Mouse (Mus musculus): ENCODE data around the gene Tctn3. TPM values are rescaled to one million over a fixed set of nuclear protein-coding genes. Genes with fewer than 3 reads are reported as not detected.

The Tctn3 gene
- total and polyA plus RNA-seq, 3 experiments = 6.5 to 7.7 (median 7.6) TPM

DNA sequence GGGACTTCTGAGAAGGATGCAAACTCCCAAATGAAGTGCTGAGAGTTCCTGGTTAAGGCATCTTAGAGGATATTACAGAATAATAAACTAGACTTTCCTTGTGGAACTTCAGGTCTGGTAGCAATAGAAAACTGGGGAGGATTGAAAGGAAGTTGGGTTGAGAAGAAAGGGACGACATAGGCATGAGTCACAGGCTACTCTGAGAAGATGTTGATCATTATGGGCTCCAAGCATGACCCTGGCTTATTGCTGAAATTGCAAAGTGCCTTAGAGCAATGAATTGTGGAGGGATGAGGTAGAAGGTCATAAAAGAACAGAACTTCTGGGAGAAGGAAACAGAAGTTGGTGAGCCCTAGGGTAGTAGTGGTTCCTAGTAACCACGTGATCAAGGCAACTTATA, 28.8 kb upstream of the Tctn3 start:
- intact Hi-C loops (cut with DNase I) = no loop called here
- Histone ChIP-seq H3K4me3 (no peak overlapping the region), H3K27ac (no peak overlapping the region), H3K36me3 (ENCODE audit: control insufficient read depth, insufficient read depth, low read length) (peaks cover 4% of the 10 kb centered on the region; the same call in 1 of the 2 replicates), H3K4me1 (ENCODE audit: control insufficient read depth, insufficient read depth, low read length) (peaks cover 2% of the 10 kb centered on the region), H3K27me3 (ENCODE audit: control insufficient read depth, insufficient read depth, low read length) (no peaks in the 10 kb centered on the region), H3K79me2 (replicated peaks; ENCODE audit: control insufficient read depth, insufficient read depth, low read length) (no peaks in the 10 kb centered on the region), H3K9ac (ENCODE audit: low read depth, low read length) (no peak overlapping the region)
- WGBS = 63% methylated on average over 2 of the region's 2 CpGs
- DNase-seq = no peak
- no peak for TF ChIP-seq EP300 (IDR thresholded peaks at IDR 0.05; ENCODE audit: insufficient read depth, low read depth, low read length)
- no peak for TF ChIP-seq POLR2A (IDR thresholded peaks at IDR 0.05; ENCODE audit: insufficient read depth, low read depth, low read length)
- TF ChIP-seq CTCF (IDR thresholded peaks at IDR 0.05) = no peak

- intact Hi-C loops (cut with DNase I) = no loop called here
- DNase-seq = no peak
- Histone ChIP-seq H3K27ac (no peak overlapping the region), H3K4me1 (ENCODE audit: control insufficient read depth, insufficient read depth, low read length) (peaks cover 2% of the 10 kb centered on the region), H3K9ac (ENCODE audit: low read depth, low read length) (no peak overlapping the region), H3K4me3 (no peak overlapping the region), H3K36me3 (ENCODE audit: control insufficient read depth, insufficient read depth, low read length) (peaks cover 4% of the 10 kb centered on the region; the same call in 1 of the 2 replicates), H3K27me3 (ENCODE audit: control insufficient read depth, insufficient read depth, low read length) (no peaks in the 10 kb centered on the region), H3K79me2 (replicated peaks; ENCODE audit: control insufficient read depth, insufficient read depth, low read length) (no peaks in the 10 kb centered on the region)
- 74% methylated on average over 11 of the region's 11 CpGs for WGBS
- TF ChIP-seq POLR2A (IDR thresholded peaks at IDR 0.05; ENCODE audit: insufficient read depth, low read depth, low read length) = no peak
- no peak for TF ChIP-seq CTCF (IDR thresholded peaks at IDR 0.05)
- no peak for TF ChIP-seq EP300 (IDR thresholded peaks at IDR 0.05; ENCODE audit: insufficient read depth, low read depth, low read length)
These were observed 27.8 kb upstream of the Tctn3 start for GRCm38 (mm10) chr19:40639729-40640304.

DNA sequence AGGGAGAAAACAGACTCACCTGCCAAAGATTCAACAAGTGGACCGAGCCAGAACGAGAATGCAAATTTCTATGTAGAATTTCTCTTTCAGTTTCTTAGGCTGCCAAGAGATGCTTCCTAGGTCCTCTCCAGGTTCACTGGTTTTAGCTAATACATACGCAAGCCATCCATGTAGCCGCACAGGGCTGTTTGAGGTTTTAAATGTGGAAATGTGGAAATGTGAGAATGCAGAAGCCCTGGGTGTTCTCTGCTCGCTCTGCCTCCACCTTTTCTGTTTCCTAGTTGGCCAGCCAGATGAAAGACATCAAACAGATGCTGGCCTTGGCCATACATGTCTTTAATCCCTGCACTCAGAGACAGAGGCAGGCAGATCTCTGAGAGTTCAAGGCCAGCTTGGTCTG, 26.5 kb upstream of the Tctn3 start:
- Histone ChIP-seq H3K36me3 (ENCODE audit: control insufficient read depth, insufficient read depth, low read length) (peaks cover under 1% of the 10 kb centered on the region; the same call in 1 of the 2 replicates), H3K79me2 (replicated peaks; ENCODE audit: control insufficient read depth, insufficient read depth, low read length) (no peaks in the 10 kb centered on the region), H3K4me1 (ENCODE audit: control insufficient read depth, insufficient read depth, low read length) (no peaks in the 10 kb centered on the region; the same call in 1 of the 2 replicates), H3K27ac (peak overlapping the region; percentile 78; the same call in 1 of the 2 replicates), H3K4me3 (no peak overlapping the region), H3K9ac (ENCODE audit: low read depth, low read length) (no peak overlapping the region), H3K27me3 (ENCODE audit: control insufficient read depth, insufficient read depth, low read length) (no peaks in the 10 kb centered on the region)
- intact Hi-C loops (cut with DNase I) = no loop called here
- DNase-seq = no peak
- WGBS = 83% methylated on average over 5 of the region's 5 CpGs
- TF ChIP-seq POLR2A (IDR thresholded peaks at IDR 0.05; ENCODE audit: insufficient read depth, low read depth, low read length) (no peak), EP300 (IDR thresholded peaks at IDR 0.05; ENCODE audit: insufficient read depth, low read depth, low read length) (no peak), CTCF (IDR thresholded peaks at IDR 0.05) (no peak)

- Histone ChIP-seq H3K27me3 (ENCODE audit: control insufficient read depth, insufficient read depth, low read length) (no peaks in the 10 kb centered on the region), H3K9ac (ENCODE audit: low read depth, low read length) (no peak overlapping the region), H3K79me2 (replicated peaks; ENCODE audit: control insufficient read depth, insufficient read depth, low read length) (no peaks in the 10 kb centered on the region), H3K4me3 (no peak overlapping the region), H3K27ac (peak overlapping the region; percentile 78), H3K36me3 (ENCODE audit: control insufficient read depth, insufficient read depth, low read length) (no peaks in the 10 kb centered on the region), H3K4me1 (ENCODE audit: control insufficient read depth, insufficient read depth, low read length) (no peaks in the 10 kb centered on the region; the same call in 1 of the 2 replicates)
- intact Hi-C loops (cut with DNase I) = no loop called here
- peak in 1 of 2 experiments; percentile 52 for DNase-seq
- WGBS = 55% methylated on average over 7 of the region's 7 CpGs
- no peak for TF ChIP-seq POLR2A (IDR thresholded peaks at IDR 0.05; ENCODE audit: insufficient read depth, low read depth, low read length)
- TF ChIP-seq EP300 (IDR thresholded peaks at IDR 0.05; ENCODE audit: insufficient read depth, low read depth, low read length) = no peak
- TF ChIP-seq CTCF (IDR thresholded peaks at IDR 0.05) = no peak
These were observed 25.6 kb upstream of the Tctn3 start for GRCm38 (mm10) chr19:40637601-40638000.

DNA sequence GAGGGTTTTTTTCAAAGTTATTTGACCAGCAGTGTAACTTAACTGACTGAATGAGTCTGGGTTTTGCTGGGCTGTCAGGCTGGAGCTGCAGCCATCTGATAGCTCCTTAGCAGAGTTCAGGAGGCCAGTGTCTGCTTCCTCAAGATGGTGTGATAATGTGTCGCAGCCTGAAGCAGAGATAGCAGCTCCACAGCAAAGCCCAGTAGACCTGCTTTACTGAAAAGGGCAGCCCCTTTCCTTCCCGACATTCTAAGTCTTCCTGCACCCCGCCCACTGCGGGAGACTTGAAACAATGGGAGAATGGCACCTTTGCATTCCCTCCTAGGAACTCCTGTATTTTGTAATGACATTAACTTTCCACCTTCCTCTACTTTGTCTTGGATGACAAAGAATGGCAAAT, 25.1 kb upstream of the Tctn3 start:
- TF ChIP-seq CTCF (IDR thresholded peaks at IDR 0.05) (no peak), POLR2A (IDR thresholded peaks at IDR 0.05; ENCODE audit: insufficient read depth, low read depth, low read length) (0 out of 2 replicates have a peak, but pooled peaks have one; percentile 48), EP300 (IDR thresholded peaks at IDR 0.05; ENCODE audit: insufficient read depth, low read depth, low read length) (peak; percentile 89)
- H3K9ac ChIP-seq (ENCODE audit: low read depth, low read length) = no peak overlapping the region
- H3K27me3 ChIP-seq (ENCODE audit: control insufficient read depth, insufficient read depth, low read length) = no peaks in the 10 kb centered on the region
- peak; percentile 63 to 72 for DNase-seq
- no peaks in the 10 kb centered on the region; the same call in 1 of the 2 replicates for H3K4me1 ChIP-seq (ENCODE audit: control insufficient read depth, insufficient read depth, low read length)
- no peaks in the 10 kb centered on the region for H3K79me2 ChIP-seq (replicated peaks; ENCODE audit: control insufficient read depth, insufficient read depth, low read length)
- WGBS = 21% methylated on average over 4 of the region's 4 CpGs
- H3K4me3 ChIP-seq = no peak overlapping the region
- H3K36me3 ChIP-seq (ENCODE audit: control insufficient read depth, insufficient read depth, low read length) = no peaks in the 10 kb centered on the region
- intact Hi-C loops (cut with DNase I) = no loop called here
- H3K27ac ChIP-seq = peak overlapping the region; percentile 78

GRCm38 (mm10) chr19:40633144-40633543, 21.1 kb upstream of the Tctn3 start:
- DNase-seq = no peak
- 80% methylated on average over 1 of the region's 1 CpGs for WGBS
- intact Hi-C loops (cut with DNase I) = loop anchor here (5.0 kb wide), 1 partner anchor 64 kb away; no protein-coding TSS in a partner anchor

More at GRCm38 (mm10) chr19:40633144-40633543, 21.1 kb upstream of the Tctn3 start:
- no peaks in the 10 kb centered on the region for H3K79me2 ChIP-seq (replicated peaks; ENCODE audit: control insufficient read depth, insufficient read depth, low read length)
- no peak overlapping the region for H3K27ac ChIP-seq
- no peak overlapping the region for H3K9ac ChIP-seq (ENCODE audit: low read depth, low read length)
- no peak overlapping the region for H3K4me3 ChIP-seq
- peak; percentile 50 for TF ChIP-seq CTCF (IDR thresholded peaks at IDR 0.05)
- no peak for TF ChIP-seq EP300 (IDR thresholded peaks at IDR 0.05; ENCODE audit: insufficient read depth, low read depth, low read length)
- no peak for TF ChIP-seq POLR2A (IDR thresholded peaks at IDR 0.05; ENCODE audit: insufficient read depth, low read depth, low read length)
- H3K4me1 ChIP-seq (ENCODE audit: control insufficient read depth, insufficient read depth, low read length) = peaks cover 6% of the 10 kb centered on the region
- no peaks in the 10 kb centered on the region; the same call in 1 of the 2 replicates for H3K36me3 ChIP-seq (ENCODE audit: control insufficient read depth, insufficient read depth, low read length)
- H3K27me3 ChIP-seq (ENCODE audit: control insufficient read depth, insufficient read depth, low read length) = no peaks in the 10 kb centered on the region
